Mouse (Mus musculus): ENCODE results near the gene Uckl1. TPM values are rescaled to one million over a fixed set of nuclear protein-coding genes. Genes with fewer than 3 reads are reported as not detected.

The Uckl1 gene
- polyA plus RNA-seq (2015; fragmentation: Nextera tagmentation; extraction: Ambion mirVana) = 61.3 and 67.1 TPM in 2 replicates

- no peak within 1 kb of the TSS for H3K4me2 ChIP-seq
- H3K4me3 ChIP-seq = no peak within 1 kb of the TSS
- H3K27me3 ChIP-seq = no peaks in the 10 kb centered on the region
- ATAC-seq (ENCODE audit: low FRiP score) = no peak
- peaks cover 27% of the 10 kb centered on the region for H3K4me1 ChIP-seq (replicated peaks)
- no peak within 1 kb of the TSS for H3K9ac ChIP-seq
- WGBS = 89% methylated on average over 4 of the region's 4 CpGs
- H3K36me3 ChIP-seq = peaks cover 68% of the 10 kb centered on the region
- H3K27ac ChIP-seq = no peak within 1 kb of the TSS
- no peaks in the 10 kb centered on the region for H3K9me3 ChIP-seq
Observed at GRCm38 (mm10) chr2:181584411-181584942, at the start of gene Uckl1. Gene Uckl1, minus strand, starts transcription at chr2:181584892.

GRCm38 (mm10) chr2:181632624-181633023 is 47.9 kb upstream of the Uckl1 start:
- peaks cover 73% of the 10 kb centered on the region for H3K36me3 ChIP-seq

DNA sequence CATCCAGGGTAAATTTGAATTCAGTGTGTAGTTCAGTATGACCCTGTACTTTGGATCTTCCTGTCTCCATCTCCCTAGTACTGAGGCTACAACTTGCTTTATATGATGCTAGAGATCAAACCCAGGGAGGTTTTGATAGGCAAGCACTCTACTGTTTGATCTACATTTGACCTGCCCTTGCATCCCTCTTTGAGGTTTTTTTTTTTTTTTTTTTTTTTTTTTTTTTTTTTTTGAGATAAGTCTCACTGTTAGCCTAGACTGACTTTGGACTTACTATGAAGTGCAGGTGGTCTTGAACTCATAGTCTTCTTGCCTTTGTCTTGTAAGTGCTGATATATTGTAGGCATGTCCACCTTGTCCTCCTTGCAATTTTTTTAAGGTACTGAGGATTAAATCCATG is 43.8 kb upstream of the Uckl1 start:
- no peak overlapping the region for H3K4me2 ChIP-seq
- no peaks in the 10 kb centered on the region for H3K27me3 ChIP-seq
- H3K9me3 ChIP-seq = no peaks in the 10 kb centered on the region
- ATAC-seq (ENCODE audit: low FRiP score) = no peak
- no peak overlapping the region for H3K4me3 ChIP-seq
- peaks cover 42% of the 10 kb centered on the region for H3K36me3 ChIP-seq
- no peak overlapping the region for H3K27ac ChIP-seq
- no peaks in the 10 kb centered on the region for H3K4me1 ChIP-seq (replicated peaks)
- H3K9ac ChIP-seq = no peak overlapping the region

More at GRCm38 (mm10) chr2:181632624-181633023, 47.9 kb upstream of the Uckl1 start:
- no peak overlapping the region for H3K4me2 ChIP-seq
- ATAC-seq (ENCODE audit: low FRiP score) = no peak
- no peak overlapping the region for H3K27ac ChIP-seq
- no peak overlapping the region for H3K9ac ChIP-seq
- no peaks in the 10 kb centered on the region for H3K27me3 ChIP-seq
- WGBS = 95% methylated on average over 6 of the region's 6 CpGs
- no peaks in the 10 kb centered on the region for H3K4me1 ChIP-seq (replicated peaks)
- H3K9me3 ChIP-seq = no peaks in the 10 kb centered on the region
- no peak overlapping the region for H3K4me3 ChIP-seq

GRCm38 (mm10) chr2:181623401-181623800 is 38.7 kb upstream of the Uckl1 start:
- H3K27me3 ChIP-seq = no peaks in the 10 kb centered on the region
- H3K4me3 ChIP-seq = no peak overlapping the region
- no peaks in the 10 kb centered on the region for H3K4me1 ChIP-seq (replicated peaks)
- H3K36me3 ChIP-seq = peaks cover 49% of the 10 kb centered on the region
- no peak overlapping the region for H3K4me2 ChIP-seq
- no peak overlapping the region for H3K9ac ChIP-seq
- no peaks in the 10 kb centered on the region for H3K9me3 ChIP-seq
- H3K27ac ChIP-seq = no peak overlapping the region
- ATAC-seq (ENCODE audit: low FRiP score) = no peak

DNA sequence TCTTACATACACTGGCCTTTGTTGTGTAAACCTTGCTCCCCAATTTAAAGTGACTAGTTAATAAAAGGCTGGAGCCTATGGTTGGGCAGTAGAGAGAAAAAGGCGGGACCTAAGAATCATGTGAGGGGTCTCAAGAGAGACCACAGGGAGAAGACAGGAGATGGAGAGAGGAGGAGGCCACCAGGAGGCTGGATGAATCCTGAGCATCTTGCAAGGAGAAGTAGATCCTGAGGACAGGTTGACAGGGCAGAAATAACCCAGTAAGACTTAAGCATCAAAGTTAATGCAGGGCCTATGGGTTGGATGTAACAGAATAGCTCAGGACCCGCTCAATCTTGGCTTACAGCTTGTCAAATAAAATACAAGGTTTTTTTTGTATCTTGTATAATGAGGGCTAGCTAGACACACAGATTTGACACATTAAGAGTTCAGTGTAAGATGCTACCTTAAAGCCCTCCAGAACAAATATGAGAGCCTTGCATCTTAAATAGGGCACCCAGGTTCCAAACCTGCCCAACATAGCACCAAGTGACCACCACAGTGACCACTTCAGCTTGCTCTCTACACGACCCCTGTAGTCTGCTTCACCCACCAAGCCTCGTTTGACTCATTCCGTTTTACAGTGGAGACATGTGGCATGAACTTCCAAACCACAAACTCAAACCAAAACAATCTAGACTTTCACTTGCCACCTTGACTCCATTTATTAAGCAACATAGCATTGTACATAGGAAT is 34.2 kb upstream of the Uckl1 start:
- H3K4me3 ChIP-seq = no peak overlapping the region
- ATAC-seq (ENCODE audit: low FRiP score) = no peak
- WGBS = 90% methylated on average over 5 of the region's 5 CpGs
- H3K36me3 ChIP-seq = peaks cover 62% of the 10 kb centered on the region
- H3K4me1 ChIP-seq (replicated peaks) = no peaks in the 10 kb centered on the region
- no peaks in the 10 kb centered on the region for H3K27me3 ChIP-seq
- H3K9me3 ChIP-seq = no peaks in the 10 kb centered on the region
- H3K4me2 ChIP-seq = no peak overlapping the region
- no peak overlapping the region for H3K9ac ChIP-seq
- H3K27ac ChIP-seq = no peak overlapping the region

GRCm38 (mm10) chr2:181602367-181602766 is 17.7 kb upstream of the Uckl1 start:
- WGBS = 88% methylated on average over 4 of the region's 4 CpGs
- H3K27ac ChIP-seq = no peak overlapping the region
- peaks cover 40% of the 10 kb centered on the region for H3K4me1 ChIP-seq (replicated peaks)
- peak overlapping the region; percentile 82 for H3K4me2 ChIP-seq
- no peak for ATAC-seq (ENCODE audit: low FRiP score)
- no peaks in the 10 kb centered on the region for H3K27me3 ChIP-seq
- H3K9me3 ChIP-seq = no peaks in the 10 kb centered on the region
- H3K9ac ChIP-seq = no peak overlapping the region
- 0 out of 2 replicates have a peak, but pooled peaks cover under 1% of the 10 kb centered on the region for H3K36me3 ChIP-seq
- H3K4me3 ChIP-seq = peak overlapping the region; percentile 79

- Histone ChIP-seq H3K9me3 (no peaks in the 10 kb centered on the region), H3K4me2 (peak overlapping the region; percentile 82), H3K27me3 (no peaks in the 10 kb centered on the region), H3K36me3 (peaks cover 5% of the 10 kb centered on the region; the same call in 1 of the 2 replicates), H3K4me3 (peak overlapping the region; percentile 79), H3K9ac (peak overlapping the region; percentile 88), H3K27ac (peak overlapping the region; percentile 90; the same call in 1 of the 2 replicates), H3K4me1 (replicated peaks) (peaks cover 45% of the 10 kb centered on the region)
- 31% methylated on average over 10 of the region's 10 CpGs for WGBS
- ATAC-seq (ENCODE audit: low FRiP score) = no peak
Observed at GRCm38 (mm10) chr2:181601751-181602145, 17.1 kb upstream of the Uckl1 start.

DNA sequence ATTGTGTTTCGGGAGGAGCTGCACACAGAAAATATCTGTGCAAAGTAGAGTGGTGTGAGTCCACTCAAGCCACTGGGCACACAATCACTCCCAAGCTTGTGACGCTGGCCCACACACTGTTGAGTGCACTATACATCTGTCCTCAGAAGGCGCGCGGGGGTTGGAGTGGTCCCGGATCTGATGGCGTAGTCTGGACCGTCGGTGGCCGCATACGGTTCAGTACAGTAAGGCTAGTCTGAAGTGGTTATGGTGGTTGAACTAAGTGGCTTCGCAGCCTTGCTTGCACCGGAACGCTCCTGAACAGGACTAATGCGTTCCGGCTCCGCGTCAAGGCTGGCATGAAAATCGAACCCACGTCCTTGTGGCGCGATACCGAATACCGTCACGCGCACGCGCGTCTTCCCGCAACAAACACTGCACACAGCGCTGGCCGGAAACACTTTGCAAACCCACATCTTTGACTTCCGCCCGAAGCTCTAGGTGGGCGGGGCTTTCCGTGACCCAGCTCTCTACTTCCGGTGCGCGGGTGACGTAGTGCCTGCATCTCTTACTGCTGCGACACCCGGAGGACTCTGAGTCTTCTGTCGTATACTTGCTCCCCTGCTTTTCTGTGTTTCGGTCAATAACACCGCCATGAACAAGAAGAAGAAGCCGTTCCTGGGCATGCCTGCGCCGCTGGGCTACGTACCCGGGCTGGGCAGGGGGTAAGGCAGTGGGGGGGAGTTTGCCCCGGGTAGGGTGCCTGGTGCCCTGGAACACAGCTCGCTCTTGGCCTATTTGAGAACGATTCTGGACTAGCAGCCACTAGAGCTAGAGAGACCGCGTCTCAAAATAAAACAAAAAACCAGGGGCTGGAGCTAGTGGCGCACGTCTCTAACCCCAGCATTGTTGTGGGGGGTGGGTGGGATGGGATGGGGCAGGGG is 16.4 kb upstream of the Uckl1 start:
- H3K27ac ChIP-seq = peak overlapping the region; percentile 90
- no peaks in the 10 kb centered on the region for H3K27me3 ChIP-seq
- H3K36me3 ChIP-seq = peaks cover 11% of the 10 kb centered on the region
- no peaks in the 10 kb centered on the region for H3K9me3 ChIP-seq
- H3K4me2 ChIP-seq = peak overlapping the region; percentile 82
- 2% methylated on average over 57 of the region's 57 CpGs for WGBS
- peak overlapping the region; percentile 79 for H3K4me3 ChIP-seq
- peak; percentile 94 for ATAC-seq (ENCODE audit: low FRiP score)
- peak overlapping the region; percentile 88 for H3K9ac ChIP-seq
- H3K4me1 ChIP-seq (replicated peaks) = peaks cover 48% of the 10 kb centered on the region

- H3K4me3 ChIP-seq = peak overlapping the region; percentile 79
- peaks cover 52% of the 10 kb centered on the region for H3K4me1 ChIP-seq (replicated peaks)
- 68% methylated on average over 6 of the region's 6 CpGs for WGBS
- no peaks in the 10 kb centered on the region for H3K9me3 ChIP-seq
- peak overlapping the region; percentile 88 for H3K9ac ChIP-seq
- peaks cover 19% of the 10 kb centered on the region for H3K36me3 ChIP-seq
- H3K4me2 ChIP-seq = peak overlapping the region; percentile 82
- peak overlapping the region; percentile 88; the same call in 1 of the 2 replicates for H3K27ac ChIP-seq
- ATAC-seq (ENCODE audit: low FRiP score) = no peak
- no peaks in the 10 kb centered on the region for H3K27me3 ChIP-seq
Observed at GRCm38 (mm10) chr2:181600226-181600758, 15.6 kb upstream of the Uckl1 start.

GRCm38 (mm10) chr2:181598454-181599351 is 14.0 kb upstream of the Uckl1 start, which contains the start of gene Samd10:
Gene Samd10, minus strand, starts transcription at chr2:181599212.
- Histone ChIP-seq H3K27me3 (no peaks in the 10 kb centered on the region), H3K9me3 (no peaks in the 10 kb centered on the region), H3K36me3 (peaks cover 19% of the 10 kb centered on the region), H3K4me3 (peak within 1 kb of the TSS; percentile 80), H3K27ac (peak within 1 kb of the TSS; percentile 96), H3K4me2 (peak within 1 kb of the TSS; percentile 78), H3K9ac (peak within 1 kb of the TSS; percentile 98), H3K4me1 (replicated peaks) (peaks cover 54% of the 10 kb centered on the region)
- ATAC-seq (ENCODE audit: low FRiP score) = peak; percentile 33
- 2% methylated on average over 71 of the region's 71 CpGs for WGBS

DNA sequence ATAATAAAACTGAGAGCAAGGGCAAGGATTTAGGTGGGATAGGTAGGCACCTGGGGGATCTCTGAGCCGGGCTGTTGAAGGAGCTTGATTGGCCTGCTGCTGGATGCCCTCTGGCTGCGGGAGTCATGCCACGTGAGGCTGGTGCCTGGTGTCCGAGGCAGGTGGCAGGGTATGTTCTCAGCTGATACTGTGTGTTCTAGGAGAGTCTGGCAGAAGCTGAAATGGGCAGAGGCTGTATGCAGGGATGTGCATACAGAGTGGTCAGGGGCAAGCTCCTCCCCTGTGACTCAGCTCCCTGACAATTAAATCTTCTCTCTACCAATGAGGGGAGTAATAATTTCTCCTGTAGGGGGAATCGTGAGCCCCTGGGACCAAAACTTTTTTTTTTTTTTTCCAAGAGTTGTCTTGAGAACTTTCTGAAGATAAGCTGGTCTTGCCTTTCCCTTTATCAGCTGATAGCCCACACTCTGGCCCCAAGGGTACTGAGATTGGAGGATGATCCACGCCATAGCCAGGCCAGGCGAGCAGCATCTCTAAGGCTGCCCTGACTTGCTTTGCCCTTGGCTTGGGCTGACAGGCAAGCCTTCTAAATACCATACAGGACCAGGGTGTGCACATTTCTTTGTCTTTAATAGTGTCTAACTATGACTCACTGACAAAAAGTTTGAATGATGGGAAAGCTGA is 12.8 kb upstream of the Uckl1 start:
- no peaks in the 10 kb centered on the region for H3K9me3 ChIP-seq
- H3K4me2 ChIP-seq = peak overlapping the region; percentile 78
- peaks cover 19% of the 10 kb centered on the region for H3K36me3 ChIP-seq
- peak overlapping the region; percentile 98 for H3K9ac ChIP-seq
- H3K4me3 ChIP-seq = peak overlapping the region; percentile 80; the same call in 1 of the 2 replicates
- peaks cover 55% of the 10 kb centered on the region for H3K4me1 ChIP-seq (replicated peaks)
- no peak for ATAC-seq (ENCODE audit: low FRiP score)
- 73% methylated on average over 7 of the region's 7 CpGs for WGBS
- no peaks in the 10 kb centered on the region for H3K27me3 ChIP-seq
- 0 out of 2 replicates have a peak overlapping the region, but pooled peaks have one; percentile 96 for H3K27ac ChIP-seq
